Mouse (Mus musculus): Measurements from ENCODE around the gene Pappa2.

DNA sequence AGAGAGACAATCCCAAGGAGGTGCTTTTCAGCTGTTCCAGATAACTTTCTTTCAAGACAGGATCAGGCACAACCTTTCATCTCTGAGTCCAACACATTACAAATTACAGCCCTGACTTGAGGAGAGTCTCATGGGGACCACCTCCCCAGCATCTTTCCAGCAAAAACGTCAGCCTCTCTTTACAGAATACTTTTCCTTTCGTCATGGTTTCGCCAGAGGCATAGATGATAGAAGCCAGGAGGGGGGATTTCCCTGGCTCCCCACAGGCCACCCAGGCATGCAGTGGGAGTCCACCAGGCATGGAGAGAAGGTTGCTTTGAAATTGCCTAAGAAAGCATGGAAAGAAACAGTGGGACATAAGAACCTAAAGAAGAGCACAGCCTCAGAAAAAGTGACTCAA, 37.4 kb downstream of the Pappa2 start:
- TF ChIP-seq CTCF (IDR thresholded peaks at IDR 0.05; ENCODE audit: low read depth): no peak
- no peak for TF ChIP-seq EP300 (optimal IDR thresholded peaks at IDR 0.05)

Data from stomach, postnatal 0 days (tissue).